Mouse (Mus musculus) mouse embryonic stem cell (cell line): ENCODE measurements around the gene Serpina3c.

ENCODE experiments used
- in situ Hi-C, 2 experiments: fragments of 300-500 bp; cut with MboI; formaldehyde crosslinking; loops; 1 replicate in 1 of 2; 3 replicates in 1 of 2; pipeline ENCODE4 v1.14.3; 2019 to 2020; ENCODE audit warnings: low sequenced_read_pairs in 2 of 2, low pct_unique_long_range_greater_than_20kb in 1 of 2, mixed read lengths in 1 of 2; ENCODE audit not compliant: unreplicated experiment in 1 of 2

The Serpina3c gene

DNA sequence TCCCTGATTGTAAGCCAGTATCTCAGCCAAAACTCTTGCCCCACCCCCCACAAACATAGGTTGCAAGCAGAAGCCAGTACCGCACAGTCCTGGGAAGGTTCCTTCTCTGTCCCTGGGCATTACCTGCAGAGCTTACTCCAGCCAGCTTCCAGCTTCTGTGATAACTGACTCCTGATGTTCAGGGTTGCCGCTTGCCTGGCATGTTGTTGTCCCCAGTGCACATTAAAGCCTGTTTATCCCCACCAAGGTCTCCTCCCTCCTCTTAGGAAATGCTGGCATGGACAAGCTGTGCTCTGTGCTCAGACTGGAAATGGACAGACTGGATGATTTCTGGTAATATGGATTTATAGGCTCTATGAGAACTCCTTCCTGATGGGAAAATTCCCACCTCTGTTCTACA lies at the start of gene Serpina3c:
Gene Serpina3c, minus strand, starts transcription at position 215 of the 400 bp plus-strand sequence.
- in situ Hi-C loops = no loop called here

- in situ Hi-C loops = no loop called here
These were observed 37.2 kb upstream of the Serpina3c start for GRCm38 (mm10) chr12:104190852-104191251.

GRCm38 (mm10) chr12:104189246-104189645 lies 35.6 kb upstream of the Serpina3c start:
- in situ Hi-C loops = no loop called here

- in situ Hi-C loops = no loop called here
These were observed 32.4 kb upstream of the Serpina3c start for GRCm38 (mm10) chr12:104186041-104186581.

- in situ Hi-C loops = no loop called here
These were observed 31.4 kb upstream of the Serpina3c start for GRCm38 (mm10) chr12:104185046-104185445.

GRCm38 (mm10) chr12:104178987-104179386 lies 25.3 kb upstream of the Serpina3c start:
- in situ Hi-C loops = loop anchor here in 1 of 2 experiments (10.0 kb wide), 1 partner anchor 64 kb away; the partner anchor contains the start of gene Serpina3a

DNA sequence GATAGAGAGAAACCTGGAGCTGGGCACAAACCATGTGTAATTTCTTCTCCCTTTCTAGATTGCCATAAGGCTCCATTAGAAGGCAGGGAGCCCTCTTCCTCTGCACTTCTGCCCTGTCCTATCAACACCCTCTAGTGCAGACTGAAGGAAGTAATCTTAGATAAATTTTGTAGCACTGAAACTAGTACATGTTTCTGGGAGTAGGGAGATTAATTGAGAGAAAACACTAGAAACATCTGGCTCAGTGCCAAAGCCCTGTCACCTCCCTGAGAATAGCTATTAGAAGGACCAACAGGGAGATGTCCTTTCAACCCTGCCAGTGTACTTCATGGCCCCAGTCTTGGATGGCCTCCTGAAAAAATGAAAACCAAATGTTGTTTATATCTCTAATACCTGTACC lies 24.9 kb upstream of the Serpina3c start:
- in situ Hi-C loops = loop anchor here in 1 of 2 experiments (10.0 kb wide), 1 partner anchor 64 kb away; the partner anchor contains the start of gene Serpina3a

GRCm38 (mm10) chr12:104175636-104176035 lies 22.0 kb upstream of the Serpina3c start:
- in situ Hi-C loops = loop anchor here in 1 of 2 experiments (10.0 kb wide), 1 partner anchor 61 kb away; the partner anchor contains the start of gene Serpina3a

GRCm38 (mm10) chr12:104174747-104175146 lies 21.1 kb upstream of the Serpina3c start:
- in situ Hi-C loops = loop anchor here in 1 of 2 experiments (10.0 kb wide), 1 partner anchor 60 kb away; the partner anchor contains the start of gene Serpina3a

DNA sequence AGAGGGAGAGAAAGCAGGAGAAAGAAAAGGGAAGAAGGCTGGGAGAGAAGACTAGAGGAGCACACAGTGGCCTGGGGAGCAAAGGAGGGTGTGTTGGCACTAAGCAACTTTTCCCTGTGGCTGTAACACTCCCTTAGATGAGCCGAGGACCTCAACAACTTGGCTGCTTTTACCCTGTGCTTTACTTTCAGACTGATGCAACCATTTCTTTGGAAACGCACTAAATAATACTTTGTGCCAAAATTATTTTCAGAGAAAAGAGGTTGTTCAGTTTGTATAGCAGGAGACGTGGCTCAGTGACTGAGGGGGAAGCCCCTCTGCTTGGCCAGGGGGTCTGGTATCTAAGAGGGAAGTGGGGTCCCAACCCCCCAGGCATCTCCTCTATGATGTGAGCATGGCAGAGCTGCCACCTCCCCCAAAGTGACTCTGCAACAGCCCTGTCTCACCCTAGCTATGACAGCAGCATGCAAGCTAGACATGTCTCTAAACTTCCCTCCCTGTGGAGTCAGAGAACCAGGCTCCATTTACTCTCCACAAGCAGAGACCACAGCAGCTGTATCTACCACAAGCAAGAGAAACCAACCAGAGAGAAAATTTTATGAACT lies 527 bp downstream of the Serpina3c start:
- in situ Hi-C loops = no loop called here

- in situ Hi-C loops = no loop called here
These were observed 1.7 kb downstream of the Serpina3c start for GRCm38 (mm10) chr12:104151989-104152388.

DNA sequence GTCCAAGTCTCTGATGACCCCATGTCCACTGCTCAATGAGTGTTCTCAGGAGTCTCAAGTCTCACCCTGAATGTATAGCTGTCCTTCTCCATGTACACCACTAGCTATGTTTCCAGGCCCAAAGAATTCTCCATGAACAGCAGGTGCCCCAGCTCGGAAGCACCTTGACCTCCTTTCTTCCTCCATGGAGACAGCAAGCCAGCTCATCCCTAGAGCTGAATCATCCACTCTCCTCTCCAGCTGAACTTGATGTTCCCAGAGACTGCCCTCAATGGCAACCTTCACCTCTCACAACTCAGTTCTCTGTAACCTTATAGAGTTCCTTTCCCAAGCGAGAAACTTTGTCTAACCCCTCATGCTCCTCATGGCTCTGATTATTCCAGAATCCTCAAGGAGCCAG lies 8.1 kb downstream of the Serpina3c start:
- in situ Hi-C loops = no loop called here

DNA sequence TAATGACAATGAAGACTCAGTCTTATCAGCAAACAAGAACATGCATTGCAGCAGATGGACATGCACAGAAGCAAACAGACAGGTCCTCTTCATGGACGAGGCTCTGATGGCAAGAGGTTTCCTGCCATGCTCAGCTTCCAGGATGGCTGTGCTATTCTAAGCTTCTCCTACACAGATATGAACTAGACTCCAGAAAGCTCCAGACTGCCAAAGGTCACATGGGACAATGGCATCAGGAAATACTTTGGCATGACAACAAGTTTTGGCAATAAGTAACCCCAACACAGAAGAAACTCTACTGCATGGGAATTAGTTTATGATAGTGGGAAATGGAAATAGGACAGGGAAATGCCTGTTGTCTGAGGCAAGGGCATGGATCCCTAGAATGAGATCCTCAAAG lies 10.4 kb downstream of the Serpina3c start:
- in situ Hi-C loops = no loop called here

DNA sequence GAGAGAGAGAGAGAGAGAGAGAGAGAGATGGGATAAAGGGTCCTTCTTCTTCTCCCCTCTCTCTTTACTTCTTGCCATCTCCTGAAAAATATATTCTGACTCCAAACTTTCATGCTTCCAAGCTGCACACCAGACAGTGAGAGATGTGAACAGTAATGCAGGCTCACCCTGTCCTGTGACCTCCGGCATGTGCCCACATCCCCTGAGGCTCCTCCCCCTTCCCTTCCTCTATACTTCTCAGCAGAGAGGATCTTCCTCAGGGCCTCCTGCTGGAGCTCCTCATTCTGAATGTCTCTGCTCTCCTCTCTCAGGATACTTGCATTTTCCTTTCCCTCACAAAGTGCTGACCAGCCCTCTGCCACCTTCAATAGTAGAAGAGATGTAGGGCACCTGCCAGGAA lies 11.2 kb downstream of the Serpina3c start:
- in situ Hi-C loops = no loop called here

GRCm38 (mm10) chr12:104141506-104141905 lies 12.2 kb downstream of the Serpina3c start:
- in situ Hi-C loops = no loop called here

GRCm38 (mm10) chr12:104140543-104141103 lies 13.0 kb downstream of the Serpina3c start:
- in situ Hi-C loops = no loop called here

- in situ Hi-C loops = no loop called here
These were observed 15.5 kb downstream of the Serpina3c start for GRCm38 (mm10) chr12:104138216-104138615.

GRCm38 (mm10) chr12:104131041-104131440 lies 22.6 kb downstream of the Serpina3c start:
- in situ Hi-C loops = no loop called here

- in situ Hi-C loops = loop anchor here in 1 of 2 experiments (5.0 kb wide), 1 partner anchor 175 kb away; no protein-coding TSS in a partner anchor
These were observed 26.0 kb downstream of the Serpina3c start, which contains the start of gene Serpina3b for GRCm38 (mm10) chr12:104127696-104128095. Gene Serpina3b, plus strand, starts transcription at chr12:104127996.
